Mouse (Mus musculus): Measurements from ENCODE around the gene Pdk3. TPM values are rescaled to one million over a fixed set of nuclear protein-coding genes. Genes with fewer than 3 reads are reported as not detected.

The Pdk3 gene
- 53.4 TPM for polyA plus RNA-seq (2014; fragmentation: Illumina TruSeq; extraction: RNeasy Lipid Tissue Mini Kit (QIAGEN cat#74804); ENCODE audit: low read depth, low replicate concordance)

DNA sequence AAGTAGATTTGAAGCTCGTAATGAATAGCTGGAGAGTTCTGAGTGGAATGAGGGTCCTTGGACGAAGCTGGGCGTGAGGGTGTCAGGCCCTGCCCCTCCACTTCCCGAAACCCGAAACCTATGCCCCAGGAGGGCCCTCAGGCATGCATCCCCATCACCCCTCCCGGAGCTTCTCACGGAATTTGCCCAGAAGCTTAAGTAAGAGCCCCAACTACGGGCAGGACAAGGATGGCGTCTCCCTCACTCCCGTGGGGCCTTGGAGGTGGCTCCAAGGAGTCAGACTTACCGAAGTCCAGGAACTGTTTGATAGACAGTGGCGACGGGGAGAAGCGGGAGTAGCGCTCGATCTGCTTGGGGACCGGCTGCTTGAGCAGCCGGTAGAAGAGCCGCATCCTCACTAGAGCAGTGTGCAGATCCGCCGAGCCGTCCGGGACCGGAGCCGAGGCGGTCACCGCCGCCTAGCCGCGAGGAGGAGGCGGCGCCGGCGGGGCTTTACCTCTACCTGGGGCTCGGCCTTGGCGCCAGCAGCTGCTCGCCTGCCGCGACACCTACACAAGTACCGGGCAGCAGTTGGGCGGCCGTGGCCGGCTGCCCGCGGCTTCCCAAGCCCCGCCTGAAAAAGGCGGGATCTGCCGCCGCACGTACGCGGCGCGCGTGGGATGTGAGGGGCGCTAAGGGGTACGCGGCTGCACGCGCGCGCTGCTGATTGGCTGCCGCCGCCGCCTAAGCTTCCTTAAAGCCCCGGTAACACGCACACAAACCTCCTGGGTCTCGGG is at the start of gene Pdk3:
Pdk3 (minus strand) TSS at position 641 of the 776 bp plus-strand sequence.

Other genes with a start within 250 kb of the Pdk3 start
- gene Pola1, start 200.0 kb downstream of the Pdk3 start, polyA plus RNA-seq (2014; fragmentation: Illumina TruSeq; extraction: RNeasy Lipid Tissue Mini Kit (QIAGEN cat#74804); ENCODE audit: low read depth, low replicate concordance), result 16.2 TPM
- gene Pcyt1b, start 177.3 kb downstream of the Pdk3 start, polyA plus RNA-seq (2014; fragmentation: Illumina TruSeq; extraction: RNeasy Lipid Tissue Mini Kit (QIAGEN cat#74804); ENCODE audit: low read depth, low replicate concordance), result 0.85 TPM
- gene AU015836, start 136.5 kb upstream of the Pdk3 start, polyA plus RNA-seq (2014; fragmentation: Illumina TruSeq; extraction: RNeasy Lipid Tissue Mini Kit (QIAGEN cat#74804); ENCODE audit: low read depth, low replicate concordance), result not detected

All from sigmoid colon, adult 10 weeks (tissue).